Mouse (Mus musculus) kidney, embryonic 14.5 days (tissue): ENCODE measurements at regions not wholly inside any gene's neighbourhood (a gene's known extent, or its start where the extent isn't known, plus 50 kb on each side); places are given as distances from the start of the nearest gene placed in this dataset. TPM values are rescaled to one million over a fixed set of nuclear protein-coding genes. Genes with fewer than 3 reads are reported as not detected.

Experiments used
- microRNA-seq: library from miRNA; unstranded; fragments of <30 nt; microRNA quantifications from one replicate; pipeline ENCODE4, GENCODE M21; 2016

Small RNAs in the stretch of these regions (microRNA-seq; reads per million reads assigned to microRNA genes)
- gene Gm24999 (not detected), gene Gm25000 (not detected)
